ENCODE assay signal across 10 mouse cellular contexts in genomic region chr11:61449499-61450292, GRCm38 (mm10). TPM values are rescaled to one million over a fixed set of nuclear protein-coding genes. Genes with fewer than 3 reads are reported as not detected.
DNase-seq lines count a peak whose midpoint lies in the region; ATAC-seq and TF ChIP-seq lines count a peak whose summit lies in the region.
"Had no signal": no experiment of that assay in that cellular context is flagged by ENCODE, and none has a peak within 500 bp of the region (broad histone marks: within the 10 kb centered on the region; RNA-seq: fewer than 3 reads in every experiment).

No protein-coding gene starts in this region.

- no peak overlapping the region for H3K9ac ChIP-seq in kidney, postnatal 0 days (ENCODE audit: low read depth, low read length)
- H3K9ac ChIP-seq in limb, embryonic 13.5 days, result no peak overlapping the region; the same call in 1 of the 2 replicates

- no peaks in the 10 kb centered on the region for H3K36me3 ChIP-seq in kidney, postnatal 0 days (ENCODE audit: insufficient read depth, low read length)
- H3K36me3 ChIP-seq in kidney, adult 2 months (ENCODE audit: control insufficient read depth, insufficient read depth, low read length), result no peaks in the 10 kb centered on the region
- H3K36me3 ChIP-seq in limb, embryonic 13.5 days, result no peaks in the 10 kb centered on the region

- WGBS in kidney, postnatal 0 days, result 76% methylated on average over 24 of the region's 24 CpGs
- 81% methylated on average over 24 of the region's 24 CpGs for WGBS in kidney, adult 2 months
- 73% methylated on average over 24 of the region's 24 CpGs for WGBS in limb, embryonic 13.5 days

- no peak for TF ChIP-seq POLR2A in kidney, adult 2 months (IDR thresholded peaks at IDR 0.05; ENCODE audit: low read depth, low read length)

- no peaks in the 10 kb centered on the region for H3K9me3 ChIP-seq in kidney, postnatal 0 days (replicated peaks; ENCODE audit: low read length)
- no peaks in the 10 kb centered on the region for H3K9me3 ChIP-seq in limb, embryonic 13.5 days
- H3K9me3 ChIP-seq: megakaryocyte, embryonic 14.5 days had no signal

- TF ChIP-seq CTCF in kidney, postnatal 0 days (IDR thresholded peaks at IDR 0.05; ENCODE audit: low read depth), result peak; percentile 39
- TF ChIP-seq CTCF in kidney, adult 2 months (conservative IDR thresholded peaks at IDR 0.05; ENCODE audit: insufficient read depth, insufficient read length, low read depth, low read length), result no peak

- H3K4me3 ChIP-seq in kidney, postnatal 0 days (replicated peaks; ENCODE audit: low read depth, low read length), result no peak overlapping the region
- H3K4me3 ChIP-seq in kidney, adult 2 months (ENCODE audit: insufficient read depth, low read depth, low read length), result no peak overlapping the region
- H3K4me3 ChIP-seq in limb, embryonic 13.5 days, result no peak overlapping the region
- H3K4me3 ChIP-seq: megakaryocyte, embryonic 14.5 days had no signal

- no peak for ATAC-seq in kidney, postnatal 0 days (replicated peaks; ENCODE audit: low FRiP score, low read depth)
- no peak for ATAC-seq in limb, embryonic 13.5 days (ENCODE audit: low FRiP score, low read depth)
- ATAC-seq in erythroid progenitor cell, adult 5-6 weeks (replicated peaks; ENCODE audit: low FRiP score, poor library complexity, severe bottlenecking), result no peak

- no peak for DNase-seq in kidney, postnatal 0 days (ENCODE audit: low spot score)
- no peak for DNase-seq in kidney, adult 2 months
- peak; percentile 67 for DNase-seq in ES-CJ7 (ENCODE audit: low read depth, low spot score)
- DNase-seq in cerebellum, postnatal 14 days, result peak; percentile 73 to 79
- DNase-seq in c-Kit-positive CD71-positive TER-119-positive erythroid progenitor cells, embryonic 14.5 days (ENCODE audit: low spot score), result no peak
- no peak for DNase-seq in urinary bladder, adult 2 months (ENCODE audit: low spot score)

- H3K27me3 ChIP-seq in kidney, postnatal 0 days (ENCODE audit: insufficient read depth, low read length), result no peaks in the 10 kb centered on the region
- H3K27me3 ChIP-seq in kidney, adult 2 months (replicated peaks; ENCODE audit: control insufficient read depth, insufficient read depth, low read length), result no peaks in the 10 kb centered on the region
- peaks cover 14% of the 10 kb centered on the region; the same call in 1 of the 2 replicates for H3K27me3 ChIP-seq in limb, embryonic 13.5 days

- no peak overlapping the region for H3K4me2 ChIP-seq in kidney, postnatal 0 days (ENCODE audit: low read length)
- no peak overlapping the region for H3K4me2 ChIP-seq in limb, embryonic 13.5 days (replicated peaks)

- H3K27ac ChIP-seq in kidney, postnatal 0 days, result no peak overlapping the region
- H3K27ac ChIP-seq in kidney, adult 2 months (ENCODE audit: insufficient read depth, low read depth, low read length), result no peak overlapping the region
- peak overlapping the region; percentile 81 for H3K27ac ChIP-seq in limb, embryonic 13.5 days

- 0 out of 2 replicates have a peak, but pooled peaks cover 2% of the 10 kb centered on the region for H3K4me1 ChIP-seq in kidney, postnatal 0 days (replicated peaks; ENCODE audit: insufficient read depth, low read length)
- no peaks in the 10 kb centered on the region for H3K4me1 ChIP-seq in kidney, adult 2 months (ENCODE audit: control insufficient read depth, insufficient read depth, low read length)
- H3K4me1 ChIP-seq in limb, embryonic 13.5 days, result peaks cover 44% of the 10 kb centered on the region
- H3K4me1 ChIP-seq: megakaryocyte, embryonic 14.5 days had no signal

RNA-seq across cellular contexts. Expression of gene Rnf112, which starts 4.2 kb away (rescaled TPM):
- polyA plus RNA-seq in kidney, postnatal 0 days (2015; fragmentation: Nextera tagmentation; extraction: Ambion mirVana), result 0.05 and 0.13 TPM in 2 replicates
- polyA plus RNA-seq in kidney, adult 2 months (2012; rRNA removed), result 0.08 and 0.10 TPM in 2 replicates
- 0.60 and 0.61 TPM in 2 replicates for polyA plus RNA-seq in limb, embryonic 13.5 days (2015; fragmentation: Nextera tagmentation; extraction: Ambion mirVana)
- total RNA-seq in erythroid progenitor cell, adult 5-6 weeks (2015; ENCODE audit: low replicate concordance), result not detected in 2 replicates
- total RNA-seq in erythroid progenitor cell, adult 5-6 weeks (2017; ENCODE audit: low replicate concordance), result not detected in 2 replicates
- polyA plus RNA-seq in urinary bladder, adult 2 months (2012; rRNA removed), result 0.87 and 1.3 TPM in 2 replicates
- polyA plus RNA-seq: heart, postnatal 0 days had no signal

RNA-seq across cellular contexts. Expression of gene Mfap4, which starts 35.5 kb away (rescaled TPM):
- 100 and 114 TPM in 2 replicates for polyA plus RNA-seq in kidney, postnatal 0 days (2015; fragmentation: Nextera tagmentation; extraction: Ambion mirVana)
- 12.0 and 21.3 TPM in 2 replicates for polyA plus RNA-seq in kidney, adult 2 months (2012; rRNA removed)
- polyA plus RNA-seq in limb, embryonic 13.5 days (2015; fragmentation: Nextera tagmentation; extraction: Ambion mirVana), result 319 TPM in 2 replicates
- total RNA-seq in erythroid progenitor cell, adult 5-6 weeks (2015; ENCODE audit: low replicate concordance), result not detected in 2 replicates
- total RNA-seq in erythroid progenitor cell, adult 5-6 weeks (2017; ENCODE audit: low replicate concordance), result not detected in 2 replicates
- 196 and 207 TPM in 2 replicates for polyA plus RNA-seq in urinary bladder, adult 2 months (2012; rRNA removed)

RNA-seq across cellular contexts. Expression of gene Mapk7, which starts 44.5 kb away (rescaled TPM):
- 30.9 and 36.3 TPM in 2 replicates for polyA plus RNA-seq in kidney, postnatal 0 days (2015; fragmentation: Nextera tagmentation; extraction: Ambion mirVana)
- 13.8 and 15.4 TPM in 2 replicates for polyA plus RNA-seq in kidney, adult 2 months (2012; rRNA removed)
- 87.3 and 87.8 TPM in 2 replicates for polyA plus RNA-seq in limb, embryonic 13.5 days (2015; fragmentation: Nextera tagmentation; extraction: Ambion mirVana)
- 2.1 and 2.5 TPM in 2 replicates for total RNA-seq in erythroid progenitor cell, adult 5-6 weeks (2015; ENCODE audit: low replicate concordance)
- total RNA-seq in erythroid progenitor cell, adult 5-6 weeks (2017; ENCODE audit: low replicate concordance), result 1.3 and 2.0 TPM in 2 replicates
- 23.7 and 26.3 TPM in 2 replicates for polyA plus RNA-seq in urinary bladder, adult 2 months (2012; rRNA removed)

RNA-seq across cellular contexts. Expression of gene B9d1, which starts 55.2 kb away (rescaled TPM):
- 32.9 and 33.8 TPM in 2 replicates for polyA plus RNA-seq in kidney, postnatal 0 days (2015; fragmentation: Nextera tagmentation; extraction: Ambion mirVana)
- polyA plus RNA-seq in kidney, adult 2 months (2012; rRNA removed), result 42.7 and 43.3 TPM in 2 replicates
- 31.9 and 32.6 TPM in 2 replicates for polyA plus RNA-seq in limb, embryonic 13.5 days (2015; fragmentation: Nextera tagmentation; extraction: Ambion mirVana)
- total RNA-seq in erythroid progenitor cell, adult 5-6 weeks (2015; ENCODE audit: low replicate concordance), result not detected in 2 replicates
- total RNA-seq in erythroid progenitor cell, adult 5-6 weeks (2017; ENCODE audit: low replicate concordance), result not detected in 2 replicates
- polyA plus RNA-seq in urinary bladder, adult 2 months (2012; rRNA removed), result 25.2 and 29.8 TPM in 2 replicates

Comparison
In these comparisons a context has a peak if more than half of its experiments do, and no peak if none do; other contexts are left out.
1. DNase-seq: peak in ES-CJ7 (single experiment) and cerebellum, postnatal 14 days (2 of 2); none in kidney, postnatal 0 days (single experiment), kidney, adult 2 months (single experiment), c-Kit-positive CD71-positive TER-119-positive erythroid progenitor cells, embryonic 14.5 days (single experiment) and urinary bladder, adult 2 months (single experiment).